Mouse (Mus musculus) frontal cortex, postnatal 14 days (tissue): Measurements from ENCODE around the gene Zfp740.
"Not testable (repeated sequence)": the region's sequence is repeated elsewhere in the genome, so short reads cannot be mapped to it uniquely, and the experiment has no call there.

ENCODE experiments used
- DNase-seq, 2 experiments: peaks; one replicate each; pipeline ENCODE4 v3.0.0; 2022; ENCODE audit warnings: low spot score in 2 of 2

The Zfp740 gene

DNA sequence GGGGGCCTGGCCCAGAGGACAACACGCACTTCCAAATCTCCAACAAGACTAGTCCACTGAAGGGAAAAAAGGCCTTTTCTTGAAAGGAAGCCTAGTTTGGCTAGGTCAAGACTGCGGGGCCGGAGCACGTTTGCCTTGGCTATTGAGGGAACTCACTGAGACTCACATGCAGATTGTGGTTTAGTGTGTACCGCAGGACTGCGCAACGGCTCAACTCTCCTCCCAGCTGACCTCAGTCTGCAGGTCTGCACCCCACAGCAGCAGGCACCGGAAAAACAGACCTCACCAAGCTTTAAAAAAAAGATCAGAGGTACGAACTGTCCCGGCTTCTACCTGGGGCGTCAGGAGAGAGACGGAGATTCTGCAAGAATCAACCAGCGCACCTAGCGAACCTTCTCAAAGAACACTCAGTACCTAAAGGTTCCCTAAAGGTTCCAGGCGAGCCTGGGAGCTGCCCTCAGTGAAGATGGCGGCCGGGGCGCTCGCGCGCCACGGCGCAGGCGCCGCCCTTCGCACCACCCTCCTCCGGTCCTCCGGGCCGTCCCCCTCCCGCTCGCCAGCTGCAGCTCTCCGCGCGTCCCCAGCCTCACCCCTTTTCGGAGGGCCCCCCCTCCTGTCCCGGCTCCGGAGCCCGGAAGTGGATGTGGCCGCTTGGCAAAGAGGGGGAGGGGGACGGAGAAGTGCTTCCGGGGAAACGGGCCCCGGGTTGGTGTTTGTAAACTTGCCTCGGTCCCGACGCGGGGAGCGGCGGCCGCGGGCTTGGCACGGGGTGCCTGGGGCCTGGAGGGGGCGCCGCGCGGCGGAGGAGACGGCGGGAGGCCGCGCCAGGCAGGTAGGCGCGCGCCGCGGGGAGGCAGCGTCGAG lies at the start of gene Zfp740:
Gene Zfp740 (plus strand): TSS at position 279 of the 864 bp plus-strand sequence.
- DNase-seq, result peak; percentile 89

DNA sequence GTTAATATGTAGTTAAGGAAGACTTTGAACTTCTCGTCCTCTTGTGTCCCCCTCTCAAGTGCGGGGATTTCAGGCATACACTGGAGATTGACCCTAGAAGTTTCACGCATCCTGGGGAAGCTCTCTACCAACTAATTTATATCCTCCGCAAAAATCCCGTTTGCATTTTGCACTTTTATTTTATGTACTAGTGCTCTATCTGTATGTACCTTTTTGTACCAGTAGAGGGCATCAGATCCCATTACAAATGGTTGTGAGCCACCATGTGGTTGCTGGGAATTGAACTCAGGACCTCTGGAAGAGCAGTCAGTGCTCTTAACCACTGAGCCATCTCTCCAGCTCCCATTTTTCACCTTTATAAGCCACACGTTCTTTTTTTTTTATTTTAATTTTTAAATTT lies 48.0 kb upstream of the Zfp740 start:
- not testable (repeated sequence) for DNase-seq

DNA sequence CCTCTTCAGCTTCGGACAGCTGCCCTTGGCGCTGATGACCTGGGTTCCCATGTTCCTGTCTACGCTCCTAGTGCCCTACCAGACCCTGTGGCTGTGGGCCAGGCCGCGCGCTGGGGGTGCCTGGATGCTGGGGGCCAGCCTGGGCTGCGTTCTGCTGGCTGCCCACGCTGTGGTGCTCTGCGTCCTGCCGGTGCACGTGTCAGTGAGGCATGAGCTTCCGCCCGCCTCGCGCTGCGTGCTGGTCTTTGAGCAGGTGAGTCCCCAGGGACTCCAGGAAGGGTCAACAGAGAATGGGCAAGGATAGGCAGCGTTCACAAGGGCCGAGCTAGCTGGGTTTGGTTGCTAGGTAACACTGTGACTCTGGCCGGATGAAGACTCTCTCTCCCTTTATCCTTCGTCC lies 46.2 kb upstream of the Zfp740 start:
- no peak for DNase-seq

DNA sequence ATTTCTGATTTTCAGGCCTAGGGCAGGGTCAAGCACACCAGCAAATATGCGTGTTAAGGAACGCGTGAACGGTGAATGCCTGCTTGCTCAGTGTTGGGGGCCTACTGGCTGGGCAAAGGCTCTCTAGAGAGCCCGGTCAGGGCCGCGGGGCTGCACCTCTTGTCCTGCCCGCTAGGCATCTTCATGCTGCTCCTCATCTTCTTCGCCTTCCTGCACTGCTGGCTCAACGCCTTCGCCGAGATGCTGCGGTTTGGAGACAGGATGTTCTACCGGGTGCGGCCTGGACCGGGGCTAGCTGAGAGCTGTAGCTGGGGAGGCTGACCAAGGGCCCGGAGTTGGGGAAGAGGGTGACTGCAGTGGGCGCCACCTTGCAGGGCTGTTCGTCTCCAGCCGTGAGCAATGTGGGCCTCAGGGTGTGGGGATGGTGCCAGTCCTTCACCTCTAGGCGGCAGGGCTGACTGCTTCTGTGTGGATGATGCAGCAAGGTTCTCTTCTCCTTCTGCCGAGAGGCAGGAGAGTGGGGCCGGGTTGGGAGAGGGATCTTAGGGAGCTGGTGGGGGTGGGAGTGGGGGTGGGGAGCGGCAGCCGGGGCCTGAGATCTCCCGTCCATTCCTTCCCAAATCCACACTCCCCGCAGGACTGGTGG lies 42.5 kb upstream of the Zfp740 start:
- DNase-seq, result no peak

DNA sequence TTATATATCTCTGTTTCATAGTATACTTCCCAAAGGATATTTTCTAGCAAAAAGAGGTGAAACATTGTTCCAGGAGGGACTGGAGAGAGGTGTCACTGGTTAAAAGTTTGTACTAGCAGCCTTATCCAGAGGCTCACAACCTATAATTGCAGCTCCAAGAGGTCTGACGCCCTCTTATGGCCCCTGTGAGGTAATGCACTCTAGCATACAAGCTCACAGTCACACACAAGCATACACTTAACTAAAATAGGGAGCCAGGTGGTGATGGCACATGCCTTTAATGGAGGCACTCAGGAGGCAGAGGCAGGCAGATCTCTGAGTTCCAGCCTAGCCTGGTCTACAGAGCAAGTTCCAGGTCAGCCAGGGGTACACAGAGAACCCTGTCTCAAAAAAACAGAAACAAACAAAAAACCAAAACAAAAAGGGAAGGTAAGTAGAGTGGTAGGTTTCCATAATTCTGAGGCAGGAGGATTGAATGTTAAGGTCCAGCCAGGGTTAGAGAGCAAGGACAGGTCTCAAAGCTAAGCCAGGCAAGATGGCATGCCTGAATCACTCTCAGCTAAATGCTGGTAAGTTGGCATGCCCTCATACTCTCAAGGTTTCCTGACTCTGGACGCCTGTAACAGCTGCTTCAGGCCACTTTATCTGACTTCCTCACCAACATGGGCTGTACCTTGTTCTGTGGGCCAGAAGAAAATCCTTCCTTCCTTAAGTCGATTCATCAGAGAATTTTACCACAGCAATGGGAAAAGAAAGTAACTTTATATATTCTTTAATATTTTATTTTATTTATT lies 39.0 kb upstream of the Zfp740 start:
- no peak for DNase-seq

DNA sequence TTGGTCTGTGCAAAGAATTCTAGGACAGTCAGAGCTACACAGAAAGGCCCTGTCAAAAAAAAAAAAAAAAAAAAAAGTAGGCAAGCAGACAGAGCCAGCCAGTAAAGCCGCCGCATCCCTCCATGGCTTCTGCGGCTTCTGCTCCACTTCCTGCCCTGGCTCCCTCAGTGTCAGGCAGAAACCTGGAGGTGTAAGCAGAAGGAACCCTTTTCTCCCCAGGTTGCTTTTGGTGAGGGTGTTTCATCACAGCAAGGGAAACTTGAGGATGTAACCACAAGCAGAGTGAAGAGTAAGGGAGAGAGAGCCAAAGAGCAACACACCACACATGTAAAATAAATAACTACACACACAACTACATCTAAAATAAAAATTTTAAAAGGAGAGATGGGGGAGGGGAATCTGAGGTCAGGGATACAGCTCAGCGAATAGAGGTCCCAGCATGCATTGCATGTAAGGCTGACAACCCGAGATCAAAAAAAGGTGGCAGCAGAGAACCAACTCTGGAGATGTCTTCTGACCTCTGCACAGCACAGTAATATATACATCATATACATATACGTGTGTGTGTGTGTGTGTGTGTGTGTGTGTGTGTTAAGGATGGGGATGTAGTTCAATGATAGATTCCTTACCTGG lies 37.5 kb upstream of the Zfp740 start:
- DNase-seq, result no peak

DNA sequence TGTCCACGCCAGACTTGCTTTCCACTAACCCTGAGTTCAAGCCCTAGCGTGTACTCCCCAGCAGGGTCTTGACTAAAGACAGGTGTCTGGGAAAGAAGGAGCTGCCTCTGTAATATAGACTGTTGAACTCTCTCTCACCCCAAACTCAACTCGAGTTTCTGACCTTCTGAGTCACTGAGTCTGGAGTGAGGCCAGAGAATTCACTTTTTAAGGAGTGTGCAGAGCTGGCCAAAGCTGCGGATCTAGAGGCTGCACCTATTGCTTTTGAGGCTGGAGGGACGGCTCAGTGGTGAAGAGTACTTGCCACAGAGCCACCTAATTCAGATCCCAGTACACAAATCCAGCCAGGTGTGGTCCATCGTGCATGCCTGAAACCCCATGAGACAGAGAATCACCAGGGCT lies 35.4 kb upstream of the Zfp740 start:
- DNase-seq, result no peak

DNA sequence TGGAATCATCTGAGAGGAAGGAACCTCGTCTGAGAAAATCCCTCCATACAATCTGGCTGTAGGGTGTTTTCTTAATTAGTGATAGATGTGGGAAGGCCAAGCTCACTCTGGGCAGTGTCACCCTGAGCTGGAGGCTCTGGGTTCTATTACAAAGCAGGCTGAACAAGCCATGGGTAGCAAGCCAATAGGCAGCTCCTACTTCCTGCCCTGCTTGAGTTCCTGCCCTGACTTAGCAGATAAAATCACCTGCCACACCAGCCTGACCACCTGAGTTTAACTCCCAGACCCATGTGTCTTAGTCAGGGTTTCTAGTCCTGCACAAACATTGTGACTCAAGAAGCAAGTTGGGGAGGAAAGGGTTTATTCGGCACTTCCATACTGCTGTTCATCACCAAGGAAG lies 34.0 kb upstream of the Zfp740 start:
- DNase-seq, result no peak

DNA sequence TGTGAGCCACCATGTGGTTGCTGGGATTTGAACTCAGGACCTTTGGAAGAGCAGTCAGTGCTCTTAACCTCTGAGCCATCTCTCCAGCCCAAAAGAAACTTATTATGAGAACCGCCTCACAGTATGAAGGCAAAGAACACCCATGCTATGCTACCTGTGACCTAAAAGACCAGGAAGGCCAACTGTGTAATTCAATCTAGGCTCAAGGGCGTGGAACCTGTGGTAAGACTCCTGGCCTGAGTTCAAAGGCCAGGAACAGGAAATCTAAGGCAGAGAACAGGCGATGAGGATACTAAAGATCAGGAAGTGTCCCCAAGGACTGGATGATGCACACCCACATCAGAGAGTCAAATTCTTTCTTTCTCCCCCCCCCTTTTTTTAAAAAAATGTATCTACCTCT lies 29.5 kb upstream of the Zfp740 start:
- DNase-seq, result no peak

DNA sequence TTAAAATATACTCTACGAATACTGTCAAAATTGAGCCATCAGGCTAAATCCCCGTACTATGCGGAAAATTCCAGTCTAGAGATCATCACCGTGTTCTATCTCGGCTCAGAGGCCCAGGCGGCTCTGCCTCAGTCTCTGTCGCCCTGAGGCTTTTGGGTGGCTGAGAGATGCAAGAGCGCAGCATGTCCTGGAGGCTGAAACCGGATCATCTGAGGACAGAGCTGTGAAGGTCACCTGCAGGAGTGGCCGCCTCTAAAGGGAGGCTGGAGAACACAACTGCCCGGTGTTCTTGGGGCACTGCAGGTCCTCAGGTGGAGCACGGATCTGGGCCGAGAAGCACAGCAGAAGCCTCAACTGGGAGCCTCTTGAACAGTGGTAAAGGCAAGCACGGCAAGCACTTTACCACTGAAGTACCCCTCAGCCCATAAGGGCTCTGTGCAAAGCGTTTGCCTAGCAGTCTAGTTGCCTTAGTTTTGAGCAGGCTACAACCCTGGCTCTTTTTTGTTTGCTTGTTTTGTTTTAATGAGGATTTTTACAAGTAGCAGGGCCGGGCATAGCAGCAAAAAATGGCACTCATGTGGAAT lies 27.2 kb upstream of the Zfp740 start:
- DNase-seq, result no peak

DNA sequence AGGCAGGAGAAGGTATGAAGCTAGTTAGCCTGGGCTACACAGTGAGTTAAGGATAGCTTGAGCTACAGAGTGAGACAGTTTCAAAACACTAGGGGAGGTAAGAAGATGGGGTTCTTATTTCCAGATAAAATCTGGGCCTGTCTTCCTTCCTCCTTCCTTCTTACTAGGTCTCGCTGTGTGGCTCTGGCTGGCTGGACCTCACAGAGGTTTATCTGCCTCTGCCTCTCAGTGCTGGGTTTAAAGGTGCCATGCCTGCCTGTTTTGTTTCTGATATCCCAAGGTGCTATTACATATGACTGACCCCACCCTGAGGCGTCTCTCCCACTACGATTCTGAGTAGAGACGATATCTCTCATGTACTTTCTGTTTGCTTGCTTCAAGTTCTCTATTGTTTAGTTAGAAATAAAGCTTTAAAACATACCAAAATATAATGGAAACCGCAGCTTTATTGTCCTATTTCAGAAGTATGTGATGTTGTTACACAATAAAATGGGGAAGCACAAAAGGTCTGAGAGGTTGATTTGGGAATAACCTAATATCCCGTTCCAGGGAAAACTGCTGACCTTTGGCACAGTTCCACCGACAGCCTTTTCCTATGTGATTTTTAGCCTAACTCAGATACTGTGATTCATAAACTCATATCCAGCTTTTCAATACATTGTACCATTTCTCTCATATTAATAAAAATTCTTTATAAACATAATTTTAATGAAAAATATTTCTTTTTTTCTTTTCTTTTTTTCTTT lies 26.3 kb upstream of the Zfp740 start:
- DNase-seq, result no peak

DNA sequence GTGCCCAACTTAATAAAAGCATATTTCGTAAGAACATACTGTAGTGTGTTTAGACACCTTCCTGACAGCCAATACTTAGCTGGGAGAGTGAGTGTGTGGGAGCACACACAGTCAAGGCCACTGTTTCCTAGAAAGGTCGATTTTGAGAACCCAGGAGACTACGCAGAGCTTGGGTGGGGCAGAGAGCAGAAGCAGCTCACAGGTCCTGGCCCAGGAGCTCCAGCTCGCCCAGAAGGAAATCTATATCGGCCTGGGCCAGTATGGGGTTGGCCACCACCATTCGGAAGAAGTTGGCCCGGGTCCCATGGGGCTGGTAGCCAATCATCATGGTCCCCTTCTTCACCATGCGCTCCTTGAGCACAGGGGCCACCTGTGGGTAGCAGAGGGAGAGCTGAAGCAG lies 25.6 kb upstream of the Zfp740 start:
- no peak for DNase-seq

DNA sequence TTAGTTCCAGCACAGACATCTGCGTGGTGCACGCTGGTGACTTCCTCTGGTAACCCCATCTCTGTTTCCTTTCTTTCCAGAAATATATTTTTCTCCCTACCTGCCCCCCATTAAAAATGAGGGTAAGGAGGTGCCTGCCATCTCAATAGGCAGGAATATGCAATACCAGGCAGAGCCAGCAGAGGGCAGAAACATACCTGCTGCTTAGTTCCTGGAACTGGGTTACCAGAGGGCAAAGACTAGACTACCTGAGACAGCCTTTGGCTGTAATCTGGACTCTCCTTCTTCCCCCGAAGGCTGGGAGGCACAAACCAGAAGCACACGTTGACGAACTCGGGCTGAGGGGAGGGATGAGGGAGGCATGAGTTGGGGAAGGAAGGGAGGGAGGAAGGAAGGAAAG lies 24.8 kb upstream of the Zfp740 start:
- peak in 1 of 2 experiments; percentile 77 for DNase-seq

DNA sequence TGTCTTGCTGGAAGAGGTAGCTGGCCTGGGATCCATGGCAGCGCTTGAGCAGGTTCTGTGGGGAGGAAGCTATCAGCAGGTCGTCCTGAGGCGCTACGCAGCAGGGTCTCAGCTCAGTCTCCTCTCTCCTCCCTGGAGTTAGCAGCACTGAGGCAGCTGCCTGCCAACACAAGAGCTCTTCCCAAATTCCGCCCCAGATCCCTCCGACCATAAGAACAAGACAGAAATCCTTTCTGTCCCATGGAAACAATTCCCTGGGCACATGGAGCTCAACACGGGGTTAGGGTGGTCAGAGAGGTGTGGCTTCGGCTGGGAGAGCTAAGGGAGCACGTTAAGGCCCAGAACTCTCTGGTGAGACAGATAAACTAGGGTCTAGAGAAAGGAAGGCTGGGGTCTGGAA lies 23.9 kb upstream of the Zfp740 start:
- DNase-seq, result no peak

DNA sequence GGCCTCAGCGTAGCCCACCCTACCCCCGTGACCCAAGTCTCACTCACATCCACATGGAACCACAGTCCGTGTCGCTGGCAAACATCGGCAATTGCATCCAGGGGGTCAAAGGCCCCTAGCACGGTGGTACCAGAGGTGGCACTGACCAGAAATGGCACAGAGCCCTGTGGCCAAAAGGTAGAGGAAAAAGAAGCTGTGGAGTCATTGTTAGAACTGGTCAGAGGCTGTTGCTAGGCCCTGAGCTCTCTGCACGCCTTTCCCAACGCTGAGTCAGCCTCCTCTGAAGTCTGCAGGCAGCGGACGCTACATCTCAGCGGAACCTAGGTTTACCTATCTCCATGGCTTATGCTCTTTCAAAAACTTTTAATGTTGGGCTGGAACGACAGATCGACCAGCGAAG lies 23.1 kb upstream of the Zfp740 start:
- no peak for DNase-seq

DNA sequence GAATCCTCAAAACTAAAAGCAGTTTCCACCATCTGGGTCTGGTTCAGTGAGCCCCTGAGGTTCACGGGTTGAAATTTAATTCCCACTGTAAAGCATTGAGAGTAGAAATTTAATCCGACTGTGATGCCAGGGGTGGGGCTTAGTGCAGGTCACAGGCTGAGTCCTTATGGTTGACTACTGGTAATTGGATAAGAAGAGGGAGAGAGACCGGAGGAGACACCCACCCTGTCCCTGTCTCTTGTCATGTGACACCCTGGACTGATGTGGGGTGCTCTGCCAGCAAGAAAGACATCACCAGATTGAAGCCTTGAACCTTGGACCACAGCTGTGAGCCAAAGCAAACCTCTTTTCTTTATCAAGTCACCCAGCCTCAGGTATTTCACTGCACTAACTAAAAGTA lies 20.0 kb upstream of the Zfp740 start:
- no peak for DNase-seq

DNA sequence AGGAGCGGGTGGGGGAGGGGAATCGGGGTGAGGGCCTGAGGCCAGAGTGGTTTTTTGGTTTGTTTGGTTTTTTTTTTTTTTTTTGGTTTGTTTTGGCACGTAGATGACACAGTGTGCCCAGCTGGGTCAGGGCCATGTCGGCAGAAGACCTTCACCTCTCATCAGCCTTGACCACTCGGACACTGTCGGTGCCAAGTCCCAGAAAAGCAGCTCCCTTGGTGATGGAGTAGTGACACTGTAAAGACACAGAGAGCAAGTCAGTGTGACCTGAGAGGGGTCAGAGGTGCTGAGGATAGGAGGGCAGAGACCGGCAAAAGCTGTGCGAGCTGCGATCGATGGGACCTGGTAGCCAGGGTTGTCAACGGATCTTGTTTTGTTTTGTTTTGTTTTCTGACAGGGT lies 16.8 kb upstream of the Zfp740 start:
- DNase-seq, result no peak

DNA sequence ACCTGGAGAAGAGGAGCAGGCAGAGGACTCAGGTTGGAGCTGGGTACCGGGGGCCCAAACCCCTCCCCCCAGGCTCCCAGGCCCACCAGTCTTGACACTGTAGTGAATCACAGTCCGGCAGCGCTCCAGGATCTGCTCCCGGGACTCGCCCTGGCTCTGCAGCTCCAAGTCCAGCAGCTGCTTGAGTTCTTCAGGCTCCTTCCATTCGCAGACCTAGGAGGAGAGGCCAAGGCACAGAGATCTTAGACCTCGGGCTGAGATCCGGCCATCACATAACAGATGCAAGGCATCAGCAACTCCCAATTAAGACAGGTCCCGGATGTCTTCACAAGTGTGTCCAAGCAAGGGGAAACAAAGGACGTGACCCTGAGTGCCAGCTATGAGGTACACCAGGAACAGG lies 15.0 kb upstream of the Zfp740 start:
- DNase-seq, result no peak

DNA sequence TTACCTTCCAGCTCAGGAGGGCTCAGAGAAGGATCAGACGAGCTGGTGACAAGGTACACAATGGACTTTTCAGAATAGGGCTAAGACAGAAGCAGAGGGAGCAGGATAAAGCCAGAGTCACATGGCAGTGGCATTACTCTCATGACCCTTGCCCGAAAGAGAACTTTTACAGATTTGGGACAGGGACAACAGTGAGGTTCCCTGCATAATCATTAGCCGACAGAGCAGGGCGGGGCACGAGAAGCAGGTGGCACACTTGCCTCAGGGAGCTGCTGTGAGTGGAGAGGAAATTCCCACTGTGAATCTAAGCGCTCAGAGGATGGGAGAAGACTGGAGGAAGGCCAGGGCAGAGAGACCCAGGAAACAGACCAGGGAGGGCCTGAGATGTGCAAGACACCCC lies 14.2 kb upstream of the Zfp740 start:
- no peak for DNase-seq

DNA sequence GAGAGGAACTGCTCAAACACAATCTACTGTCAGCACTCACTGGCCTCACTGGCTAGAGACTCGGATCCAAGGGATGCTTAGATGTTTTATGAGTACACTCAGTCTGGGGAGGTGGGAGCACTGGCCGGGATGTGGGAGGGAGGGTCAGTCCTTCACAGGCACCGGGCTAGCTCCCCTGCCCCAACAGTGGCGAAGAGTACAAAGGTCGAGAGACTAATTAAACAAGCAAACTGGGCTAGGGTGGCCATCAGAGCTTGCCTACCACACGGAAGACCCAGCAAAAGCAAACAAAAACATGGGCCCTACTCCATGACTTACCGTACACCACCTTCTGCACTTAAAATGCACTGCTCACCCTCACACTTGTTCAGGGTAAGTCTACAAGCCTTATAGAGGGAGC lies 11.3 kb upstream of the Zfp740 start:
- DNase-seq, result no peak

DNA sequence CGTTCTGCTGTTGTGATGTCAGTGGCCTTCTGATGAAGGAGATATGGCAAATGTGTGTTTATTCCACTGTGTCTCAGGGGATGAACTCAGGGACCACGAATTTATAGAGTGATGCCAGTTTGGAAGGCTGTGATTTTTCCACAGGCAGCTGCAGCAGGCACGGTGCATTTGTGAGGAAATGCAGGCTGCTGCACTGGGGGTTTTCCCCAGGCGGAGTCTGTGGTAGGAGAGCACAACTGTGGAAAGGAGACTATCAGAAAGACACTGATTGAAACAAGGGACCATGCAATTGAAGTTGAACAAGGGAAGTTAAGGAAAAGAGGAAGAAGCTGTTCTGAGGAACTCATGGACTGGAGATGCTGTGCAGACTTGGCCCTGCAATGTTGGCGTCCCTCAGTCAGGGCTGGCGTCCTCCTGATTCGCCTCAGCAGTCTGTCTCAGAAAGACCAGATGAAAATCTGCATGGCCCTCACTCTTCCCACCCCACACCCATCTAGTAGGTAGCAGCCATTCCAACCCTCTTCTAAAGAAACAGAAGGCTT lies 10.7 kb upstream of the Zfp740 start:
- no peak for DNase-seq
